Mouse (Mus musculus): ENCODE measurements at regions not wholly inside any gene's neighbourhood (a gene's known extent, or its start where the extent isn't known, plus 50 kb on each side); places are given as distances from the start of the nearest gene placed in this dataset.

DNA sequence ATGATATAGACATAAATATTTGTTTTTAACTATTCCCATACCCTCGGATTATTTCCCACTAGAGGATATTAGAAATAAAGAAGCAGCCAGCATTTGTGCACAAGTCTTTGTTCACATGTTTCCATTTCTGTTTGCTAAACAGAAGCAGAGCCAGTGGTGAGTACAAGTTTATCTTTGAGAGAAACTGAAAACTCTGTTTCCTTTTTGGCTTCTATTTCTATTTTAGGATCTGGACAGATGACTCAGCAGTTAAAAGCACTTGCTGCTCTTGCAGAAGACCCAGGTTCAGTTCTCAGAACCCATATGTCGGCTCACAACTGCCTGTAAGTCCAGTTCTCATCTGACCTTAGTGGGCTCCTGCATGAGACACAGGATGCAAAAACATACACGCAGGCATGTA lies 141.0 kb downstream of the Tmem17 start:
- Histone ChIP-seq H3K4me3 (no peak overlapping the region), H3K27ac (replicated peaks) (no peak overlapping the region), H3K4me1 (no peaks in the 10 kb centered on the region), H3K27me3 (replicated peaks; ENCODE audit: low read depth, poor library complexity, severe bottlenecking) (no peaks in the 10 kb centered on the region), H3K36me3 (replicated peaks) (no peaks in the 10 kb centered on the region), H3K9me3 (no peaks in the 10 kb centered on the region)
- WGBS = 78% methylated on average over 3 of the region's 3 CpGs
- DNase-seq (ENCODE audit: low spot score) = no peak

DNA sequence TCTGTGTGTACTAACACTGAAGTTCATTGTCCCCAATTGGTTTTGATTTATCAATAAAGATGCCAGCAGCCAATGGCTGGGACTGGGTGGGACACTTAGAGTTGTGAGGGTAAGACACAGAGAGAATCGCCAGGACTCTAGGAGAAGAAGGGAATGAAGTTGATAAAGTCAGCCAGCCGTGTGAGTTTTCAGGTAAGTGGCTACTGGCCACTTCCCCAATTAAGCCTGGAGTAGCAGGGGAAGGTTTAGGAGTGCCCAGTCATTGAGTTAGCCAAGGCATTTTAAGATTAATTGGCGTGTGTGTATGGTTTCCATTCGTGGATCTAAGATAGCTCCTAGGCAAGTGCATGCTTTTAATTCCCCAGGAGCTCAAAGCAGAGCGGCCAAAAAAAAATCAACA lies 141.5 kb downstream of the Tmem17 start:
- Histone ChIP-seq H3K27ac (replicated peaks) (no peak overlapping the region), H3K4me1 (no peaks in the 10 kb centered on the region), H3K4me3 (no peak overlapping the region), H3K36me3 (replicated peaks) (no peaks in the 10 kb centered on the region), H3K9me3 (no peaks in the 10 kb centered on the region), H3K27me3 (replicated peaks; ENCODE audit: low read depth, poor library complexity, severe bottlenecking) (no peaks in the 10 kb centered on the region)
- no peak for DNase-seq (ENCODE audit: low spot score)
- WGBS = 78% methylated on average over 5 of the region's 5 CpGs

DNA sequence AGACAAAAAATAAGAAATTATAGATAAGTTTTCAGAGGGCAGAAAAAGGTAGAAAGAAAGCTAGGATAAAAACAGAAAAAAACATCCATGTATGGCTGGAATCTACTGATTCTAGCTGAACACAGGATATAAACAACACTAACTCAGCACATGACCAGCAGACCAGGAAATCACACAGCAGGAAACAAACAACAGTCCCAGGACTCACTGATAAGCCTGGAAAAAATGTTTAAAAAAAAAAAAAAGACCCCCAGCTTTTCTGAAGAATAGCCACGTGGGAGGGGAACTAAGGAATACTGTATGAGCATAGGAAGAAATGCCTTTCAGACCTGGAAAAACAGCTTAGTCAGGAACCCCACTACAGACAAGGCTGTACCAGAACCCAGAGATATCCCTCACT lies 145.7 kb downstream of the Tmem17 start:
- WGBS = 33% methylated on average over 1 of the region's 1 CpGs
- no peak overlapping the region for H3K4me3 ChIP-seq
- no peak for DNase-seq (ENCODE audit: low spot score)

DNA sequence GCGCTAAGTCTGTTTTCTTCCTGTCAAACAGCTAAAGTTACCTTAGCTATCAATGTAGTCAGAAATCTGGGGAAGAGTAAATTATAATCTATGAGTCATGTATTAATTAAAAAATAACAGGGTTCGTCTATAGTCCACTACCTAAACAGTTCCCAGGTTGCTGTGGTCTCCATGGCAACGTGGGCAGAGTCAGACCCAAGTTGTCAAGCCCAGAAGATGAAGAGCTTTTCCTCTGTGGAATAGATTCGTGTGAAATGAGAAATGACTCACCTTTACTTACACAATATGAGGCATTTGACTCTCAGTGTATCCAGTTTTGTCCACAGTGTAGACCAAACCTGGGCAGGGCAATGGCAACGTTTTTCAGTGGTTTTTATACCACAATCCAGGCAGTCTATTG lies 149.2 kb downstream of the Tmem17 start:
- 68% methylated on average over 5 of the region's 5 CpGs for WGBS
- no peaks in the 10 kb centered on the region for H3K36me3 ChIP-seq (replicated peaks)
- H3K4me1 ChIP-seq = peaks cover 8% of the 10 kb centered on the region; the same call in 1 of the 2 replicates
- no peaks in the 10 kb centered on the region for H3K27me3 ChIP-seq (replicated peaks; ENCODE audit: low read depth, poor library complexity, severe bottlenecking)
- no peak overlapping the region for H3K27ac ChIP-seq (replicated peaks)
- H3K9me3 ChIP-seq = no peaks in the 10 kb centered on the region
- no peak for DNase-seq (ENCODE audit: low spot score)
- H3K4me3 ChIP-seq = no peak overlapping the region

More for the DNA sequence above, 145.7 kb downstream of the Tmem17 start:
- Histone ChIP-seq H3K36me3 (replicated peaks) (no peaks in the 10 kb centered on the region), H3K27ac (replicated peaks) (no peak overlapping the region), H3K4me1 (peaks cover 8% of the 10 kb centered on the region; the same call in 1 of the 2 replicates), H3K27me3 (replicated peaks; ENCODE audit: low read depth, poor library complexity, severe bottlenecking) (no peaks in the 10 kb centered on the region), H3K9me3 (no peaks in the 10 kb centered on the region)

GRCm38 (mm10) chr11:22661713-22662551 lies 150.0 kb downstream of the Tmem17 start:
- no peak for DNase-seq (ENCODE audit: low spot score)
- no peaks in the 10 kb centered on the region for H3K9me3 ChIP-seq
- no peaks in the 10 kb centered on the region for H3K36me3 ChIP-seq (replicated peaks)
- H3K27ac ChIP-seq (replicated peaks) = no peak overlapping the region
- H3K4me1 ChIP-seq = peaks cover 8% of the 10 kb centered on the region; the same call in 1 of the 2 replicates
- WGBS = 58% methylated on average over 11 of the region's 12 CpGs
- H3K4me3 ChIP-seq = no peak overlapping the region
- no peaks in the 10 kb centered on the region for H3K27me3 ChIP-seq (replicated peaks; ENCODE audit: low read depth, poor library complexity, severe bottlenecking)

GRCm38 (mm10) chr11:22665978-22666377 lies 154.1 kb downstream of the Tmem17 start:
- Histone ChIP-seq H3K27ac (replicated peaks) (no peak overlapping the region), H3K4me1 (peaks cover 8% of the 10 kb centered on the region; the same call in 1 of the 2 replicates), H3K9me3 (no peaks in the 10 kb centered on the region), H3K27me3 (replicated peaks; ENCODE audit: low read depth, poor library complexity, severe bottlenecking) (no peaks in the 10 kb centered on the region), H3K36me3 (replicated peaks) (no peaks in the 10 kb centered on the region), H3K4me3 (no peak overlapping the region)
- WGBS = 39% methylated on average over 4 of the region's 4 CpGs
- no peak for DNase-seq (ENCODE audit: low spot score)

DNA sequence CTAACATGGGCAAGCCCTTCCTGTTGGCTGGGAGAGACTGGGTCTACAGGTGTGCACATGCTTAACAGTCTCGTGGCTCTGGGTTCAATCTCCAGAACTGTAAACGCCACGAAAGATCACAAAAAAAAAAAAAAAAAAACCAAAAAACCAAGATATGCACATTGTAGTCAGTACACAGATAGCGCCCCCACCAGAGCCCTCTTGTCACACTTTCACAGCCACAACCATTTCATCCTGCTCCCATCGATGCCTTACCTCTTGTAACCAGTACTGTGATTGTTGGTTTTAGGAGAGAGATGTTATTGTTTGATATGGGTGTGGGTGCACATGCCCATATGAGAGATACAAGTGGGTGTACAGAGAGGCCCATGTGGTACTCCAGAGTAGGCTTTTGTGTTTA lies 154.5 kb downstream of the Tmem17 start:
- H3K27me3 ChIP-seq (replicated peaks; ENCODE audit: low read depth, poor library complexity, severe bottlenecking) = no peaks in the 10 kb centered on the region
- no peaks in the 10 kb centered on the region for H3K36me3 ChIP-seq (replicated peaks)
- DNase-seq (ENCODE audit: low spot score) = no peak
- H3K9me3 ChIP-seq = no peaks in the 10 kb centered on the region
- peaks cover 8% of the 10 kb centered on the region; the same call in 1 of the 2 replicates for H3K4me1 ChIP-seq
- whole genome bisulfite sequencing = 87% methylated on average over 5 of the region's 5 CpGs
- H3K27ac ChIP-seq (replicated peaks) = no peak overlapping the region
- H3K4me3 ChIP-seq = no peak overlapping the region

DNA sequence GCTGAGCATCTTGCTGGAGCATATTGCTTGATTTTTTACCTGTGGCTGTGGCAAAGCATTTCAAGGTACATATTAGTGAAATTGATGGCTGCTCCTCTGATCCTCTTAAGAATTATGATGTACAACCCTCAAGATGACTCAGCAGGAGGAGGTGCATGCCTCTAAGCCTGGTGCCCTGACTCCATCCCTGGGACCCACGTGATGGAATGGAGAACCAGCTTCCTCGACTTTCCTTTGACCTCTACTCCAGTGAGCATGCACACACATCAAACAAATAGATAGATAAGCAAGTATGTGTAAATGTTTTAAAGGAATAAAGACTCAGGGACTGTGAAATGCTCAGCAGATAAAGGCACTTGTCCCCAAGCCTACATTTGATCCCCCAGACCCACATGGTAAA lies 156.3 kb downstream of the Tmem17 start:
- H3K27ac ChIP-seq (replicated peaks) = no peak overlapping the region
- no peaks in the 10 kb centered on the region for H3K27me3 ChIP-seq (replicated peaks; ENCODE audit: low read depth, poor library complexity, severe bottlenecking)
- 79% methylated on average over 2 of the region's 2 CpGs for WGBS
- no peaks in the 10 kb centered on the region for H3K36me3 ChIP-seq (replicated peaks)
- no peak overlapping the region for H3K4me3 ChIP-seq
- no peaks in the 10 kb centered on the region for H3K9me3 ChIP-seq
- peaks cover 7% of the 10 kb centered on the region for H3K4me1 ChIP-seq
- no peak for DNase-seq (ENCODE audit: low spot score)

GRCm38 (mm10) chr11:22669267-22669666 lies 157.4 kb downstream of the Tmem17 start:
- WGBS = 87% methylated on average over 4 of the region's 4 CpGs
- no peak overlapping the region for H3K27ac ChIP-seq (replicated peaks)
- no peaks in the 10 kb centered on the region for H3K36me3 ChIP-seq (replicated peaks)
- DNase-seq (ENCODE audit: low spot score) = no peak
- no peak overlapping the region for H3K4me3 ChIP-seq
- no peaks in the 10 kb centered on the region for H3K9me3 ChIP-seq
- peaks cover 7% of the 10 kb centered on the region for H3K4me1 ChIP-seq
- no peaks in the 10 kb centered on the region for H3K27me3 ChIP-seq (replicated peaks; ENCODE audit: low read depth, poor library complexity, severe bottlenecking)

- DNase-seq (ENCODE audit: low spot score) = no peak
- peaks cover 12% of the 10 kb centered on the region for H3K4me1 ChIP-seq
Measured at GRCm38 (mm10) chr11:22671791-22672490, 160.1 kb downstream of the Tmem17 start.

DNA sequence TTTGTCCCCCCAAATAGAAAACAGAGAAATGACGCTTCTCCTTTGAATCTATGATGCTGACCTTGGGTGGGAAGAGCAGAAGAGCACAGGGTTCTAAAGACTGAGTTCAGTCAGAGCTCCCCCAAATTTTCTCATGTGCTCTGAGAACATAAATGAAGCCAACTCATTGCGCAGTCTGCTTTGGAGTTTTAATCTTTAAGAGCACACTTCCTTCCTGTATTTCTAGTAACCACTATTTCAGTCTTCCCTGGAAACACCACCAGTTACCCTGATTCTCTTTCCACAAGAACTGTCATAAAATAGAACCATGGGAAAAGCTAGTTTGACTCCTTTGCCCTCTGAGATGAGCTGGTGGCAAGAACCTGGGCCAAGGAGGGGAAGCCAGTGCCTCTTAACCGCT lies 163.2 kb downstream of the Tmem17 start:
- Histone ChIP-seq H3K27me3 (replicated peaks; ENCODE audit: low read depth, poor library complexity, severe bottlenecking) (no peaks in the 10 kb centered on the region), H3K4me3 (no peak overlapping the region), H3K9me3 (no peaks in the 10 kb centered on the region), H3K36me3 (replicated peaks) (no peaks in the 10 kb centered on the region), H3K4me1 (peaks cover 12% of the 10 kb centered on the region), H3K27ac (replicated peaks) (no peak overlapping the region)
- WGBS = 71% methylated on average over 3 of the region's 3 CpGs
- no peak for DNase-seq (ENCODE audit: low spot score)

More at GRCm38 (mm10) chr11:22671791-22672490, 160.1 kb downstream of the Tmem17 start:
- H3K4me3 ChIP-seq = no peak overlapping the region
- H3K36me3 ChIP-seq (replicated peaks) = no peaks in the 10 kb centered on the region
- no peaks in the 10 kb centered on the region for H3K27me3 ChIP-seq (replicated peaks; ENCODE audit: low read depth, poor library complexity, severe bottlenecking)
- 49% methylated on average over 5 of the region's 5 CpGs for WGBS
- no peaks in the 10 kb centered on the region for H3K9me3 ChIP-seq
- H3K27ac ChIP-seq (replicated peaks) = no peak overlapping the region

DNA sequence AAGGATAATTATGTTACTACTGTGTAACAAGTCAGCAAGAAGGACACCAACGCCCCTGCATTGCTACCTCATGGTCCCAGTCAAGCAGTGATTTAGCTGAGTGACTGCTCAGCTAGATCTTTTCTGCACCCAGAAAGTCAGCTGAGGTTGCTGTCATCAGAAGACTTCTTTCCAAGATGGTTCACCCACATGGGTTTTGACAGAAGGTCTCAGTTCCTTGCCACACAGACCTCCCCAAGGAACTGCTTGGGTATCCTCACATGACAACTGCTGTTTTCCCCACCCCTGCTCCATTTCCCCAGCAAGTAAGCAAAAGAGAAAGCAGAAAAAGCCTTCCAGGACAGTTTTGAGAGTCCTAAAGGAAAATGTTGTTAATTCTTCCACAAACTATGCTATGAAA lies 163.9 kb downstream of the Tmem17 start:
- Histone ChIP-seq H3K36me3 (replicated peaks) (no peaks in the 10 kb centered on the region), H3K27me3 (replicated peaks; ENCODE audit: low read depth, poor library complexity, severe bottlenecking) (no peaks in the 10 kb centered on the region), H3K9me3 (no peaks in the 10 kb centered on the region), H3K4me3 (no peak overlapping the region), H3K27ac (replicated peaks) (no peak overlapping the region), H3K4me1 (peaks cover 12% of the 10 kb centered on the region)
- 73% methylated on average over 1 of the region's 1 CpGs for WGBS
- DNase-seq (ENCODE audit: low spot score) = no peak

- Histone ChIP-seq H3K36me3 (replicated peaks) (no peaks in the 10 kb centered on the region), H3K27me3 (replicated peaks; ENCODE audit: low read depth, poor library complexity, severe bottlenecking) (no peaks in the 10 kb centered on the region), H3K27ac (replicated peaks) (no peak overlapping the region), H3K4me1 (peaks cover 5% of the 10 kb centered on the region; the same call in 1 of the 2 replicates), H3K4me3 (no peak overlapping the region), H3K9me3 (no peaks in the 10 kb centered on the region)
- WGBS = 36% methylated on average over 2 of the region's 2 CpGs
- DNase-seq (ENCODE audit: low spot score) = no peak
Measured at GRCm38 (mm10) chr11:22677337-22677736, 165.4 kb downstream of the Tmem17 start.
